Comparison of ENCODE assay signal across 8 mouse cellular contexts in the genomic region with DNA sequence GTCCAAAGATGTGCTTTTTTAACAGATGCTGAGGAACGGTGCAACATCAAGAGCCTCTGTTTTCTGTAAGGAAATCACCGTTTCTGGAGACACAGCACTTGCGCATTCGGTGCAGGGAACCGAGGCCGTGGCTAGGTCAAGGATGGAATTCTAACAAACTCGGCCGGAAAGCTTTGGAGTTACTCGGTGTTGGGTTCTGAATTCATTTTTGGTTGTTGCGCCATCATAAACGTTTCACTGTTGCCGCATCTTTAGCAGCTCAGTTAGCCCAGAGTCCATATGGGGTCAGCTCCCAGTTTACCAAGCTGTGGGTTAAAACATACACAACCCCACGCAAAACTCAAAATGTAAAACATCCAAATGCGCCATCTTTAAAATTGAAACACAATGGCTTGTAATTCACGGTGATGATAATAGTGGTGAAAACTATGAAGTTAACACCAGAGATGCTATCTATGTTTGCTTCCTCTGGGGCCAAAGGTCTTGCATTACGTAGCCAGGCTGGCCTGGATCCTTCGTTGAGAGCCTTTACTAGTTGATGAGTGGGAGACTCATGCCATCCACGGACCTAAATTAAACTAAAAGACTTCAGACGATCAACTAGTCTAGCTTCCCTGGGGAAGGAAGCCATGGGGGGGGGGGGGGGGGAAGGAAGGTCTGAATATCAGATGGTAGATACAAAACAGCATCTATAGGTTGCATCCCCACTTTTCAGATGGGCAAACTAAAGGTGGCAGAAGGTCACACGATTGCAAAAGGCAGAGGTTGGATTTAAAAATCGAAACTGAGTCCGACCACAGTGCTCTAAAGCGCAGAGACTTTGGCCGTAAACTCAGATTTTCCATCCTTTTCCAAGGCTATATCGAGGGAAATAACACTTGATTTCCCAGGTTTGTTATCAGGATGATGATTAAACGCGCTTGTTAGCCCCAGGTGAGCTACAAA. TPM values are rescaled to one million over a fixed set of nuclear protein-coding genes. Genes with fewer than 3 reads are reported as not detected.
DNase-seq lines count a peak whose midpoint lies in the region; ATAC-seq and TF ChIP-seq lines count a peak whose summit lies in the region.

No protein-coding gene starts in this region.

- H3K4me1 ChIP-seq in thymus, adult 2 months (replicated peaks; ENCODE audit: control insufficient read depth, insufficient read depth, low read length) = peaks cover 6% of the 10 kb centered on the region
- H3K4me1 ChIP-seq in forebrain, embryonic 14.5 days (ENCODE audit: control insufficient read depth, insufficient read depth, low read length) = peaks cover 11% of the 10 kb centered on the region
- H3K4me1 ChIP-seq in liver, embryonic 15.5 days (replicated peaks) = peaks cover 35% of the 10 kb centered on the region

- no peak for TF ChIP-seq POLR2A in thymus, adult 2 months (IDR thresholded peaks at IDR 0.05; ENCODE audit: control insufficient read depth, extremely low read depth, insufficient read depth, low read length, poor library complexity)

- no peak for DNase-seq in thymus, adult 2 months
- no peak for DNase-seq in thymus, postnatal 0 days (ENCODE audit: low spot score)
- no peak for DNase-seq in forebrain, embryonic 14.5 days (ENCODE audit: low spot score)
- DNase-seq in ovary, postnatal 36 days (ENCODE audit: low spot score) = no peak
- no peak for DNase-seq in urinary bladder, postnatal 10 days (ENCODE audit: low spot score)
- DNase-seq in frontal cortex, postnatal 36 days (ENCODE audit: low spot score in 2 of 2) = no peak
- DNase-seq in B cell, adult 2 months = no peak

- H3K27me3 ChIP-seq in thymus, adult 2 months (ENCODE audit: control insufficient read depth, insufficient read depth, low read length) = no peaks in the 10 kb centered on the region
- no peaks in the 10 kb centered on the region for H3K27me3 ChIP-seq in forebrain, embryonic 14.5 days (replicated peaks; ENCODE audit: control insufficient read depth, insufficient read depth, low read length)
- H3K27me3 ChIP-seq in liver, embryonic 15.5 days = no peaks in the 10 kb centered on the region

- no peak for TF ChIP-seq CTCF in thymus, adult 2 months (IDR thresholded peaks at IDR 0.05; ENCODE audit: borderline replicate concordance, control insufficient read depth, extremely low read depth, insufficient read depth, low read length, poor library complexity)

- no peaks in the 10 kb centered on the region for H3K36me3 ChIP-seq in thymus, adult 2 months (ENCODE audit: control insufficient read depth, insufficient read depth, low read length)
- H3K36me3 ChIP-seq in forebrain, embryonic 14.5 days (ENCODE audit: control insufficient read depth, insufficient read depth, low read length) = 0 out of 2 replicates have a peak, but pooled peaks cover 8% of the 10 kb centered on the region
- peaks cover 12% of the 10 kb centered on the region; the same call in 1 of the 2 replicates for H3K36me3 ChIP-seq in liver, embryonic 15.5 days (replicated peaks)

- H3K4me3 ChIP-seq in thymus, adult 2 months (ENCODE audit: control insufficient read depth, insufficient read depth, low read length) = peak overlapping the region; percentile 66
- H3K4me3 ChIP-seq in forebrain, embryonic 14.5 days (ENCODE audit: low read depth, low read length) = peak overlapping the region; percentile 78
- H3K4me3 ChIP-seq in liver, embryonic 15.5 days (replicated peaks) = peak overlapping the region; percentile 76

- WGBS in thymus, adult 2 months = 49% methylated on average over 27 of the region's 27 CpGs
- WGBS in forebrain, embryonic 14.5 days = 46% methylated on average over 27 of the region's 27 CpGs
- WGBS in liver, embryonic 15.5 days (ENCODE audit: insufficient replicate concordance) = 38% methylated on average over 27 of the region's 27 CpGs

- peak; percentile 13; the same call in 1 of the 2 replicates for ATAC-seq in forebrain, embryonic 14.5 days
- ATAC-seq in liver, embryonic 15.5 days (ENCODE audit: insufficient read depth) = no peak

- H3K27ac ChIP-seq in thymus, adult 2 months (ENCODE audit: control insufficient read depth, insufficient read depth, low read length) = no peak overlapping the region
- peak overlapping the region; percentile 93 for H3K27ac ChIP-seq in forebrain, embryonic 14.5 days (ENCODE audit: low read depth, low read length)
- H3K27ac ChIP-seq in liver, embryonic 15.5 days (replicated peaks) = peak overlapping the region; percentile 82

- H3K9ac ChIP-seq in forebrain, embryonic 14.5 days (ENCODE audit: low read length) = peak overlapping the region; percentile 93
- peak overlapping the region; percentile 74 for H3K9ac ChIP-seq in liver, embryonic 15.5 days

- H3K4me2 ChIP-seq in forebrain, embryonic 14.5 days (ENCODE audit: low read length) = peak overlapping the region; percentile 74
- H3K4me2 ChIP-seq in liver, embryonic 15.5 days = peak overlapping the region; percentile 91

- H3K9me3 ChIP-seq in forebrain, embryonic 14.5 days (replicated peaks; ENCODE audit: control insufficient read depth, low read length) = no peaks in the 10 kb centered on the region
- H3K9me3 ChIP-seq in liver, embryonic 15.5 days (replicated peaks) = no peaks in the 10 kb centered on the region

RNA-seq across cellular contexts. Expression of a gene that starts 11.8 kb away (rescaled TPM):
- 52.5 and 60.8 TPM in 2 replicates for polyA plus RNA-seq in thymus, adult 2 months (2012; rRNA removed)
- 81.6 and 85.6 TPM in 2 replicates for polyA plus RNA-seq in thymus, postnatal 0 days (2015; fragmentation: Nextera tagmentation; extraction: Ambion mirVana)
- polyA plus RNA-seq in forebrain, embryonic 14.5 days (2014; fragmentation: Nextera tagmentation; extraction: Ambion mirVana) = 37.0 and 43.8 TPM in 2 replicates
- 32.4 and 36.7 TPM in 2 replicates for polyA plus RNA-seq in liver, embryonic 15.5 days (2015; fragmentation: Nextera tagmentation; extraction: Ambion mirVana)

RNA-seq across cellular contexts. Expression of a gene that starts 12.0 kb away (rescaled TPM):
- polyA plus RNA-seq in thymus, adult 2 months (2012; rRNA removed) = 77.5 and 88.2 TPM in 2 replicates
- polyA plus RNA-seq in thymus, postnatal 0 days (2015; fragmentation: Nextera tagmentation; extraction: Ambion mirVana) = 31.3 and 39.8 TPM in 2 replicates
- 207 and 220 TPM in 2 replicates for polyA plus RNA-seq in forebrain, embryonic 14.5 days (2014; fragmentation: Nextera tagmentation; extraction: Ambion mirVana)
- polyA plus RNA-seq in liver, embryonic 15.5 days (2015; fragmentation: Nextera tagmentation; extraction: Ambion mirVana) = 28.7 and 30.0 TPM in 2 replicates
